Mouse (Mus musculus): ENCODE results near the gene Ppp1r17.

The Ppp1r17 gene

DNA sequence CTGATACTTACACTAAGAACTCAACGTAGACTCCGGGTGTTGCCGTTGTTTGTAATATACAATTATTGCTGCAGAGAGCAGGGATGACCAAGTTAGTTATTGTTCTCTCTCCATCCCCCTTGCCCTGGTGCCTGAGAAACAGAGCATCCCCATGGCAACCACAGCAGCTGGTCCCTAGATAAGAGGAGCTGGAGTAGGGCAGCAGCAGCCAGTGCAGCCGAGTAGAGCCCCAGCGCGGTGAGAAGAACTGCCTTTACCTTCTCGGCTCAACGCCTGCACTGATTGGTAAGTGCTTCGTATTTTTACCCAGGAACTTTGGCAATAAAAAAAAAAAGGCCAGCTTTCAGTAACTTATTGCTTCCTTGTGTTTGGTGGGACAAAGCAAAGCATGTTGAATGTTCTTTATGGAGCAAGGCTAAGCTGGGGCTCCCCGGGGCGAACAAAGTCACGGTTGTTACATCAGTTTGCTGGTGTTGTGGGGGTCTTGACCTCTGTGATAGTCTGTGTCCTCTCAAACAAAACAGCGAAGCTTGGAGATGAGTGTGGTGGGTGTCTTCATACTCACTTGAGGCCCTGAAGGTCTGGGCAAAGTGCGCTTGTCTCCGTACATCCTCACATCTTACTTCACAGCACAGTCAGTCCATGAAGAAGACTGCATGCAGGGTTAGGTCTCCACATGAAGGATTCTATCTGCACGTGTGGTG is at the start of gene Ppp1r17:
Ppp1r17 (plus strand) TSS at position 207 of the 704 bp plus-strand sequence.
- DNase-seq: no peak

DNA sequence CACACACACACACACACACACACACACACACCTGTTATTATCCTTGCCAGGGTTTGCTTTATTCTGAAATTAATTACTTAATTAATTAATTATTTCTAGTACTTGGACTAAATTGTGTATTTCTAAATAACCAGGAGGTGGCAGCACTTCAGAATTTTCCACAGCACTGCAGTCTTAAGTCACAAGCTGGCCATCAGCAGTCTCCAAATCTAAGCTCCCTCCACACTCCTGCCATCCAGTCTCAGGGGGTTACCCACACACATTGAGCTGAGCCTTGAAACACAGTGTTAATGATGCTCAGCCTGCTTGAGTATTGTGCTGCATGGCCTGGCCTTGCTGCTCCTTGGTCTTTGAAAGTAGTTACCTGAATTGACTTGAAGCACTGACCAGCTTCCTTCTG is 44.3 kb upstream of the Ppp1r17 start:
- DNase-seq: peak; percentile 57

DNA sequence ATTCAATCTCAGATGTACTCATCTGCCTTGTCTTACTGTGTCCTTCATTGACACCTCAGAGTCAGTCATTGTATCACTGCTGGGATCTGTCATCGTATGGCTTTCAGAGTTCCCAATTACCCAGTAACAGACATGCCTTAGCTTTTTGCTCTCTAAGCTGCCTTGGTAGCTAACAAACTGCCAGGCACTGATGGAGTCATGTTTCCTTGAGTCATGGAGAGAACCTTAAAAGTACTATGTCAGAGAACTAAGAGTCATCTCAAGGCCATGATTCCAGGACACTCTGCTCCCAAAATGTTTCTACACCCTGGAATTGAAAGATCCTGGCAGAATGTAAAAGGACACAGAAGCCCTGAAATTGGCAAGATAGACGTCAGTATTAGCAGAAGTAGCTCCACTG is 37.5 kb upstream of the Ppp1r17 start:
- DNase-seq: peak; percentile 51

DNA sequence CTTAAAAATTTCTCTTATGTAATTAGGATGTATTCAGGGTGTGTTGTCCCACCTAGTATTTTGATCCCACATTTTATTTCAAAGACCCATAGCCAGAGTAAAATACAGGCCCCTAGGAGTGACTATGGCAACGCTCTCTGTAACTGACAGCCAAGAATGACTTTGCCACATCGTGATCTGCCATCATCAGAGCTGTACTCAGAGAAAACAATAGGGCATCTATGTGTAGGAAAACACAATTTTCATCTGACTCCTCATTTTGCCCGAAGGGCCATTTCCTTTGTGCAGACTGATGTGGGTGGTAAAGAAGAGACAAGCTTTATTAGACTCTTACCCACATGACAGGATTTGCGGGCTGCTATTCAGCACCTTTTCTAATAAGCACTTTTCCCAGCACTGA is 8.6 kb upstream of the Ppp1r17 start:
- no peak for DNase-seq

DNA sequence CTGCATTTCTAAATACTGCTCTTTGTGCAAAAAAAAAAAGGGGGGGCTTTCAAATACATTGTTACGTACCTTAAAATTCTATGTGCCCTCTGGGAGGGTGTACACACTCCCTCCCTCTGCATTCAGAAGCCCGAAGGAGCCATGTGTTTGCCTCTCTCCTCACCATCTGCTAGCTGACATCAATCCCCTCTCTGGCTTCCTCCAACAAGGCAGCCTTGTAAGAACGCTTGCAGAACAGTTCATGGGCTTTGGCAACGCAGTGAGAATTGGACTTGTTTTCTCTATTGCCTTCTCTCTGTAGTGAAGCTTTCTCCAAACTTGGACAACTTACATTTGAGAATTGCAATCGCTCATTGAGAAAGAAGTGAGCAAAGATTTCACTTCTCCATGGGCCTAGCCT is 4.9 kb upstream of the Ppp1r17 start:
- no peak for DNase-seq

DNA sequence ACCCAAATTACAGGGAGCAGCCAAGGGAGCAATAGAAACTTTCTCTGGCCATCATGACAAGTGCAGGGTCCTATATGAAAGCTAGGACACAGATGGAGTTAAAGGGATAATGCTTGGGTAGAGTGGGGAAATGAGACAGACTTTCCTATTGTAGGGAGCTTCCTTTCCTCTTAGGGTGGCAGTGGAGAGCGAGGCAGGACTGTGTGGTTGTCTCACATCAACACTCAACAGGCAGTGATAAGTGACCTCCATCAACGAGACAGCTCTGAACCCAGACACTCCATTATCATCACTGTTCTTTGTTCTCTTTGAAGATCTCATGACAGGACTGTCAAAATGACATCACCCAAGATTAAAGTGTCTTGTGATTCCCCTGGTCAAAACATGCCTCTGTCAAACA is 2.3 kb downstream of the Ppp1r17 start:
- DNase-seq: no peak

DNA sequence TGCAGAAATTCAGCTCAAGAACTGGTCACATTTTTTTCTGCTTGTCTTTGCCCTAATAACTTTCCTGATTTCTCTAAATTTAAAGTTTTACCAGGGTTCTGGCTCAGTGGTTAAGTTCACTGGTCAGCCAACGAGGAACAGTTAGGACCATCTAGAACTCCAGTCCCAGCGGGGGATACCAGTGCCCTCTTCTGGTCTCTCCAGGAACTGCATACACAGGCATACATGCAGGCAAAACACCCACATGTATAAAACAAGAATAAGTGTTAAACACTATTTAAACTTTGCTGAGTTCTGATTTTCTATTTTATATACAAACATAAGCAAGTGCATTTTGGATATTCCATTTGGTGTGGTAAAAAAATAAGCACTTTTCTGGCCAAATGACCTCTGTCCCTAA is 8.2 kb downstream of the Ppp1r17 start:
- DNase-seq: no peak

DNA sequence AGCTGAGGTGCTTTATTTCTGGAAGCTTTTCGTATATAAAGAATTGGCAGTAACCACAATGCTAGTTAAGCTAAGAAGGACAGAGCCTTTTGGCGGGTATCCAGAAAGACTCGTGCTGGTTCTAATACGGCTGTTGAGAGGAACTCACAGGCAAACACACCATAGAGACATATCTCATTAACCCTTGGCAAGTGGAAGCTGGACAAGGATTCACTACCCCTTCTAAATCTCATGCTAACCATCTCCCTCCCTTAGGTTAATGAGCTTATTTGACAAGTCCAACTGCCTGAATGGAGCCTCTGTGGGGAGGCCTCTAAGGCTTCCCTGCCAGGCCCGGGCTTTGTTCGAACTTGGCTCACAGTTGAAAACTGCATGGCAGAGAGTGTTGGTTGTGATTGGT is 10.0 kb downstream of the Ppp1r17 start:
- DNase-seq: no peak

DNA sequence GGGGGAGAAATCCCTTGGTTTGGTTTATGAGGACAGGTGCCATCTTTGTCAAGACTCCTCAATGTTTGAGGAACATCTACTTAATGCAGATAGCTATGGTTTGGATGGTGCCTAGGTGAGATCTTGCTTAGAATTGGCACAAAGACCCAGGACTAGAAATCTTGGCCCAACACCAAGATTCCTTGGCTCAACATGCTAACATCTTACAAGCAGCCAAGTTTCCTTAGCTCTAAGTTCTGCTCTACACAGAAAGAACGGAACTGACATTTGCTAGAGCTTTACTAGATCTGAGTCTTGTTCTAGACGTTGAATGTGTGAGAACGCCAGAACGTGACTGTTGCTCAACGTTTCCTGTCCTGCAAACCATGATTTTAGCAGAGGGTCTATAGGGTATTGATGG is 10.7 kb downstream of the Ppp1r17 start:
- DNase-seq: no peak

DNA sequence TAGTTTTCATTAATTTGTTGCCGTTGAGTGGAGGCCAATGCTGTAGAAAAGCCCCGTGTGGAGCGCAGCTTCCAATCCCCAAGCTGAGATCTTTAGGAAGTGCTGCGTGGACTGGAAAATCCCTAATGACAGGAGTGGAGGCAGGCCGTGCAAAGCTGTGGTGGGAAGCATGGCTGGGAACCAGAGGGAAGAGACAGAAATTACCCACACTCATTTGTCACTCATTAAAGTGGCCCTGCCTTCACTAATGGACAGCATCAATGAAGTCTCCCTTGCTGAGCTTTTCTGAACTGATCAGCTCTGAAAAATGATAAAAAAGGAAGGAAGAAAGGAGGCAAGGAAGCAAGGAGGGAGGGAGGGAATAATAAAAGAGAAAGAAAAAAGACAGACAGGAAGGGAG is 12.7 kb downstream of the Ppp1r17 start:
- no peak for DNase-seq

DNA sequence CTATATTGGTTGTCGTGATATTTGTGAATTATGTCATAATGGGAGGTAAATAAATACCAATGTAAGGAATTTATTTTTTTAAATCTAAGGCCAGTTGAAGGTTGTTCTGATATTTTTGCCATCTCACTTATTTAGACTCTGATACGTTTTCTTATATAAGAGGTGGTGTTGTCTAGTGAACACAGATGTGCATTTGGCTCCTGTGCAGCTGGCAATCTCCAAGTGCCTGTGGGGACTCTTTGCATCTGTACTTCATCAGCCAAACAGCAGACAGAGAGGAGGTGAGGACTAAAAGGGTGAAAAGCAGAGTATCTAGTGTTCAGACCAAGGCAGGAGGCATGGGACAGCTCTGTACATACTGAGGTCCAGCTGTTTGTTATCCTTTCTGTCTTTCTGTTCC is 14.9 kb downstream of the Ppp1r17 start:
- DNase-seq: peak; percentile 97

DNA sequence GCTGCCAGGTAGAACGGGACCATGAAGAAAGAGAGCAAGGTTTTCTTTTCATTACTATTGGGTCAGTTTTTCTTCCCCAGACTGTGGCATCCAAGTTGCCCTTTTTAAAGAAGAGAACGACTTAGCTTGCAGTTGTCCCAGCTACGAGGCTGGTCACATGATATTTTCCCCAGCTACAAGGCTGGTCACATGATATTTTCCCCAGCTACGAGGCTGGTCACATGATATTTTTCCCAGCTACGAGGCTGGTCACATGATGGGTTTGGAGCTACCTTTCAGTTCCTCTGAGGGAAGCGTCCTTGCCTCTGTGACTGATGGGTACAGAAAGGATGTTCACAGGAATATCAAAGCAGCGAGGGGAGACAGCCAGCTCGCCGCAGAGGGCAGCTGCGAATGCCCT is 17.8 kb downstream of the Ppp1r17 start:
- DNase-seq: no peak

DNA sequence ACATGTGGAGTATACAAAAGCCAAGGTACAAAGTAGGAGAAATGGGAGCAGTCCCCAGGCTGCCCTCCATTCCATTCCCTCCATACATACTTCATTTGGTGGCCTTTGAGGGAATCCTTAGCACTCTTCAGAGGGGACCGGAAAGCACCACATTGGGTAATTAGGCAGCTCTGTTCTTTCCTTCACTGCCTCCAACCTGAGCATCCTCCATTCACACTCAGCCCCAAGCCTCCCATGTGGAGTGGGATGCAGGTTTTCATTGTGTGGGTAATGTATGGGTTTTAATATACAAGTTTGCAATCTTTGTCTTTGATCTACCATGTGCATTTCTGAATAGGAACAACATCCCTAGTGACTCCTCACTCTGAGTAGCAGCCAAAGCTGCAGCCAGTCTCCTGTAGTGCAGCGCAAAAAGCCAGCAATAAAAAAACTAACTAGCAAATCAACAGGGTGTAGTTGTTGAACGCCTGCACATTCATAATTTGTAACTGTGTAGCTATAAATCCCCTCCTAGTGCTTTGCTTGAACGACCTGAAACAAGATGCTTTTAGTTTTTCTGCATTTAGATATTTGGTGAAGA is 22.3 kb downstream of the Ppp1r17 start:
- DNase-seq: no peak

DNA sequence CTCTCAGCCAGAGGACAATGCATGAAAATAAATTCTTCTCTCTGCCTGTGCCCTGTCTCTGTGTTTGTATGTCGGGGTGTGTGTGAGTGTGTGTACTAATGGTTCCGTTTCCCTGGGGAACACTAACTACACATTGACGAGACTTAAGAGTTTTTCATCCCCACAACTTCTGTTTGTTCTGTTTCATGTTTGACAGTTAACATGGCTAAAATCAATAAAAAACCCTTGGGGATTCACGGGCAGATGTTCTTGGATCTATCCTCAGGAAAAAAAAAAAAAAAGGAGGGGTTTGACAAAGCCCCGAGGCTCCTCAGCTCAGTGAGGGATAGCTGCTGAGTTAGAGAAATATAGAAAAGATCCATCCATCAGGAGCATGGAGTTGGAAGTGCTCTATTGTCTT is 27.0 kb downstream of the Ppp1r17 start:
- no peak for DNase-seq

DNA sequence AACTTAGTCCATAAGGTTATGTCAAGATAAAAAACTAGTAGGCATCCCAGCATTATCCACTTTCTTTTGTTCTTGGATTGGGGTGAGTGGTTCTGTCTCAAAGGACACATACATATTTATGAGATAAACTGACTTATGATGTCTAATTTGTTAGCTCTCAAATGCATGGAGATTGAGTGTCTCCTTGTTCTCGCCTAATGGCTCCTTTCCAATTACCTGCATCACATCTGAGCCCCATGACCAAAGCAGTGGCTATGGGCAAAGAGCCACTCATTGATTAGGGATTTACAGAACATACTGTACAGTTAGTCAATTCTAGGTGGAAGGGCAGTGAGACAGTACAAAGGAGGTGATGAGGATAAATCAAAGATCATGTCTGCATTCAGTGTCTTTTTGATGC is 27.4 kb downstream of the Ppp1r17 start:
- no peak for DNase-seq

DNA sequence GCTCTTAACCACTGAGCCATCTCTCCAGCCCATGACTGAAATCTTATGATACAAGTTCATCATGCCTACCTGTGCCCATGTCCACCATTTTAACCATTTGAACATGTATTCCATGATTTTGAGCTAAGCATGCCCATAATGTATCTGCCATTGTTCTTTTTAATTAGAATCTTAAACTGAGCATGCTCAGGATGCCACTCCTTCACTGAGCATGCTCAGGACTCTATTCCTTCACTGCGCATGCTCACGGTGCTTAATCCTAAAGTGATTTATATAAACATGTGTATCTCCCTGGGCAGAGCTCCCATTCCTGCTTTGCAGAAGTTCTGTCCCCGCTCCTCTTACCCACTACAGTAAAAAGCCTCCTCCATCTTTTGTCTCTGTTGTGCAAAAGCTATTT is 31.3 kb downstream of the Ppp1r17 start:
- no peak for DNase-seq

DNA sequence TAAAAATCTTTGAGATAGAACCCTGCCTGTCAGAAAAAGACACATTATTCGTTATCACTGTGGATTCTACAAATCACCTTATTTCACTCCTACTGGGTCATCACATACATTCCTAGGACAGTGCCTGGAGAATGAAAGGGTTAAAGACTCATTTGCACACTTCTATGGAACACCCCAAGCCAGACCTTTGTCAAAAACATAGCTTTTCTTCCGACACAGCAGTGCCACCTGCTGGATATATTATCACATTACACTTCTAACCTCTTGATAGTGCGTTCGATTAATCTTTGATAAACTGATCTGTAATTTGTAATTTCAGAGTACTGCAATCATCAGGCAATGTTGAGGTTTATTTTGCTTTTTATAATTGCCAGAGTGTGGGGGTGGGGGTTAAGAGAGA is 31.8 kb downstream of the Ppp1r17 start:
- no peak for DNase-seq

DNA sequence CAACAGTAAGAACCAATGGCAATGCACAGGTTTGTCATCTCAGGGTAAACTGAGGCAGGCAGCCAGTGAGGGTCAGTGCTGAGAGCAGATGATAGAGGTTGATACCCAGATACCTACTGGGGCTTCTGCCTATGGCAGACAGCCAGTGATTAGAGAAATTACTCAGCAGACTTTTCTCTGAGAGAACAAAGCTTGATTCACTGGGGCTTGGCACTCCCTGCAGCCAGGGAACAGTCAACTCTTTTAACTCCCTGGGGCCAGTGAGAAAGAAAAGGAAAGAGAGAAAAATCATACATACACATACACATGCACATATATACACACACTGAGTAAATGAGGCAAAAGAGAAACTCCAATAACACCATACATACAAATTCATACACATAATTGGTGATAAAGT is 46.4 kb downstream of the Ppp1r17 start:
- DNase-seq: no peak

DNA sequence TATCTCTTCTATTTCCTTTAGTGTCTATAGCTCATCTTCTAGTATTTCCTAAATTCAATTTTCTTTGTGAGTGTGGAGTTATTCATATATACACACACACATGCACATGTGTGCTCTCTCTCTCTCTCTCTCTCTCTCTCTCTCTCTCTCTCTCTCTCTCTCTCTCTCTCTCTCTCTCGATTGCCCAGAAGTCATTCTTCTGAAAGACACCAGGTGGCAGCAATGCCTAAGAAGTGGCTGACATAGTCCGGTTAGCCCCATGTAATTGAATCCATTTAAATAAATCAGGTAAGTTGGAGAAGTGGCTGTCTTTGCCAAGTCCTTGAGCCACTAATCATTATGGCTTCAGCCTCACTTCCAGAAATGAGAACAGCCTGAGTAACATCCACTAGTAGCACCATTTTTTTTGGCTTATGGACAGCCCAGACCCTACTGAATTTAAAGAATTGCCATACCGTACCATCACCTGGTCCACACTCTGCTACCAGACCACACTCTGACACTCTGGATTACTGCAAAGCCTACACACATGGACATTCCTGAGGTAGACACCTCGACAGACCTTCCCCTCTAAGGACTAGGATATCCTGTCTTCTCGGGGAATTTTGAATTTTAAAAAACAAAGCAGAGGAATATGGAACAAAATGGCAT is 49.5 kb downstream of the Ppp1r17 start:
- DNase-seq: no peak

DNA sequence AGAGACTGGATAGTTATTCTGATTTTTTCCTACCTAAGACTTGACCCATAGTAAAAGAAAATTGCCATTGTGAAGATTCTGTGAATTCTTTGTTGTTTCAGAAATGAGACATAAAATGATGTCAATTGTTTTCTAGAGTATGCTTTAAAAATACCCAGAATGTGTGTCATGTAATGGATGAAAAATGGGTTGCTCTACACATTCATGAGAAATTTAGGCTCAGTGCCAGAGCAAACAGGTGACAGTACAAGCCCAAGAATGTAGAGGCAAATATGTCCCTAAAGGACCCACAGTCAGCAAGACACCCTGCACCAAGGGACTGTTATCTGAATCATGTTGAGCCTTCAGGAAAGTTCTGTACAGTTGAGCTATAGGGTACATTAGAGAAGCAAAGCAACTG is 51.2 kb downstream of the Ppp1r17 start:
- no peak for DNase-seq

DNA sequence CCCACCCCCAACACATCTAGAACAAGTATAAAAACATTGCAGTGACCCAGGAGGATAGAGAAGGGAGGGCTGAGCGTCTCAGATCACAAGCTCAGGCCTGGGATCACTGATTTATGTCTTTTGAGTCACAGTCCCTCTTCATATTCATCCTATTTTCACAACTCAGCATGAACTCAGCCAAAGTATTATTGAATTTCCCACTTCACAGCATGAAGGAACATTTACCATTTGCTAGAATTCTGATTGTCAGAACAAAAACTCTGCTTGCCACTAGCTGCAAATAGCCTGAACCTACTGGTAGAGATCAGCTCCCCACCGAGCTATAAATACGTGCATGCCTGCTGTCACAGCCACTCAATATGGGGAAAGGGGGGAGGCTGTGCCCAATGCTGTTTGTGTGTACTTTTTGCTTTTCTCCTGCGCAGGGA is 59.1 kb downstream of the Ppp1r17 start:
- no peak for DNase-seq

All from heart, adult 11 months (tissue).